Mouse (Mus musculus) bone marrow macrophage, adult 2 months (primary cell): ENCODE data around the gene Lsm7. TPM values are rescaled to one million over a fixed set of nuclear protein-coding genes. Genes with fewer than 3 reads are reported as not detected.

Experiments used
- H3K27ac ChIP-seq: 2 replicates; pipeline ENCODE4 v1.5.1; 2012; ENCODE audit warnings: low read depth, low read length; ENCODE audit not compliant: insufficient read depth
- H3K4me1 ChIP-seq: 2 replicates; pipeline ENCODE4 v1.6.1; 2012; ENCODE audit warnings: low read length; ENCODE audit not compliant: control insufficient read depth, insufficient read depth
- H3K4me3 ChIP-seq: 2 replicates; pipeline ENCODE4 v1.5.1; 2012; ENCODE audit warnings: mild to moderate bottlenecking, low read length, moderate library complexity; ENCODE audit not compliant: insufficient read depth
- CTCF ChIP-seq: IDR thresholded peaks from 2 replicates; pipeline ENCODE4 v1.5.1; 2012; ENCODE audit warnings: low read depth, mild to moderate bottlenecking, low read length, moderate library complexity
- POLR2A ChIP-seq: IDR thresholded peaks from 2 replicates; pipeline ENCODE4 v1.6.1; 2012; ENCODE audit warnings: mild to moderate bottlenecking, low read depth, low read length, borderline replicate concordance
- polyA plus RNA-seq: library from polyadenylated mRNA; stranded (reverse); fragments of >200 nt; gene quantifications from 2 replicates; pipeline ENCODE4 v1.2.4, GENCODE M21; 2012; ENCODE audit not compliant: missing spikeins, insufficient read depth, insufficient read length

Gene Lsm7
- polyA plus RNA-seq, 1 experiment: 49.7 TPM

DNA sequence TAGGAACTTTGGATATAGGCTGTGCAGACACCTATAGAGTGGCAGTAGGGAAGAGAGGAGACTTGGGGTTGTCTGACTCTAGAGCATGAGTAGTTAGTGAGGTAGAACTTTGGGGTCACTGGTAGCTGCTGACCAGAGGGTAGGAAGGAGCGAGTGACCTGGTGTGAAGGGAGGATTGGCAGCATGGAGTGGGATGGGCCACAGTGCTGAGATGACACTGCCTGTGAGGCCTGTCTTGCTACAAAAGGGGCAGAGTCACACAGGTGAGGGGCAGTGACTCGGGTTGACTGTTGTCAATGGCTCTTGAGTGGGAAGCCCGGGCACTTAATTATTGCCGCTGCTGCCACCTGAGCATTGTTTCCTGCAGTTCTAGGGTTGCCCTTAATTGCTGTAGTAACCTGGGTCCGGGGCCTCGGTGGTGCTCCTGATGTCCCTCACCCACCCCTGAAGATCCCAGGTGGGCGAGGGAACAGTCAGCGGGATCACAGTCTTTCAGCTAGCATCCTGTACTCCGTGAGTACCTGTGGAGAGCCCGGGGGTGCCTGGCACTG is 27.1 kb downstream of the Lsm7 start:
- peaks cover 12% of the 10 kb centered on the region for H3K4me1 ChIP-seq
- TF ChIP-seq CTCF (no peak), POLR2A (no peak)
- peak overlapping the region; percentile 67 for H3K4me3 ChIP-seq
- H3K27ac ChIP-seq: no peak overlapping the region

DNA sequence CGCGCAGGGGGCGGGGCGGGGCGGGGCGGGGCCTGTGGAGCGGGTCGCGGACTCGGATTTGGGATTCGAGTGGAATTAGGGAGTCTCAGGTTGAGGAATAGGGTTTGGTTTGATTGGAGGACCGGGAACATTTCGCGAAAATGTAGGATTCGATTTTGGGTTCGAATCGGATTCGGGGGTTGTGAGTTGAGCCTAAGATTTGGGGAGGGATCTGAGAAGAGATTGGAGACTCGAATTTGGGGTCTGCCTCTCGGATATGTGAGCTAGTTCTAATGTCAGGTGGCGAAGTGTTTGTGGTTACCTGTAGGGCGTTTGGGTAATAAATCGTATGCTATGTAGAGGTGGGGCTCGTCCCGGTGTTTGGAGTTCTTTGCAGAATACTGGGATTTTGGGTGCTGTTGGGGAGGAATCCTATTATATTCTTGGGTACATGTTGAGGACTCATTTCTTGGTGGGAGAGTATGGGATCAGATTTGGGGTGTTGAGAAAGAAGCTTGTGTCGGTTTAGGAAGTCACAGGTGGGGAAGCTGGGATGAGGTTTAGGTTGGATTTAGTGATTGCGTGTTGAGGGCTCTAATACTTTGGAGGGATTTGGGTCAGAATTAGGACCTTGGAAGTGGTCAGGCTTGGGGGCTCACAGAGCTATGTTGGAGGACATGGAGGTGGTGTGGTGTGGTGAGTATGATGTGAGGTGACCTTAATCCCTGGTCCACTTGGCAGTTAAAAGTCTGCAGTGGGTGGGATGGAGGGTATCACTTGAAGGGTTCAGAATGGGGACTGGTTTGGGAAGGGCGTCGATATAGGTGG is 27.7 kb downstream of the Lsm7 start:
- H3K4me1 ChIP-seq: peaks cover 15% of the 10 kb centered on the region
- no peak for TF ChIP-seq POLR2A
- TF ChIP-seq CTCF: no peak
- peak overlapping the region; percentile 67 for H3K4me3 ChIP-seq
- no peak overlapping the region for H3K27ac ChIP-seq

DNA sequence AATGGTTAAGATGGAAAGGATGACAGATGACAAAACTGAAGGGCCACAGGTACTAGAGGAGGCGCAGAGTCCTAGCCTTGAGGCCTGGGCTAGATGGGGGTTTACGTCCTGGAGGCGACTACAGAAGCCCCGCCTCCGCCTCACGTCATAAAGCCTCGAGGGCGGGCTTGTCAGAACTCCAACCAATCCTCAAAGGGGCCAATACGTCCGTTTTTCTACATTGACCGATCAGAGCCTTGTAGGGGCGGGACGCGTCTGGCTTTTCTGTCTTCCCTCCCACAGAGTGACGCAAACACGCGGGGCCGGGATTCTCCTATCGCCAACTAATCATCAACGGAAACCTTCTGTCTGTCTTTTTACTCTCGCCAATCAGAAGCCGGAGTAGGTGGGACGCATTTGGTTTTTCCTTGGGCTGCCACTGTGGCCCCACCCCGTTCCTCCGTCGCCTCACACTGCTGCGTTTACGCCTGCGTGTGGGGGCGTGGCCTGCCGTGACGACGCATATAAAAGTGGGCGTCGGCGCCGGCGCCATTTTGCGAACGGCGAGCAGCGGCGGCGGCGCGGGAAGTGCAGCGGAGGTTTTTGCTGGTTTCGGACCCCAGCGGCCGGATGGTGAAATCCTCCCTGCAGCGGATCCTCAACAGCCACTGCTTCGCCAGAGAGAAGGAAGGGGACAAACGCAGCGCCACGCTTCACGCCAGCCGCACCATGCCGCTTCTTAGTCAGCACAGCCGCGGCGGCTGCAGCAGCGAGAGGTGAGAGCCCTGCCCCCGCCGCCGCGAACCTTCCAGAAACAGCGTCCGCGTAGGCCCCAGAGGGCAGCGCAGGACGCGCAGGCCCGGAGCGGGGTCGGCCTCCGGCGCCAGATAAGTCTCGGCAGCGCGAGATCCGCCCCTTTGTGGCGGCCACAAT is 28.6 kb downstream of the Lsm7 start, which contains the start of gene Oaz1:
Oaz1 (plus strand) TSS at position 506 of the 912 bp plus-strand sequence.
- Histone ChIP-seq H3K4me1 (peaks cover 16% of the 10 kb centered on the region), H3K4me3 (peak within 1 kb of the TSS; percentile 72), H3K27ac (peak within 1 kb of the TSS; percentile 75)
- no peak for TF ChIP-seq CTCF
- no peak for TF ChIP-seq POLR2A

DNA sequence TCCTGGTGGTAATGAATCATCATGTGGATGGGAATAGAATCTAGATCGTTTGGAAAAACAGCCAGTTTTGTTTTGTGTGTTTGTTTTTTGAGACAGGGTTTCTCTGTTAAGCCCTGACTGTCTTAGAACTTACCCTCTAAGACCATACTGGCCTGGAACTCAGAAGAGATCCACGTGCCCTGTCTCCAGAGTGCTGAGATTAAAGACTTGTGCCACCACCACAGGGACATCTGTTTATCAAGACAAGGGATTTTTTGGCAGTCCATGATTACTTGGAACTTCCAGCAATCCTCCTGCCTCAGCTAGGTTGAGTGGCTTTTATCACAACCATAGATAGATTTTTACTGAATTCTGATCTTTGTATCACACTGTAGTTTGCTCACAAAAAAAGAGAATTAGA is 30.2 kb downstream of the Lsm7 start:
- Histone ChIP-seq H3K27ac (peak overlapping the region; percentile 84), H3K4me1 (peaks cover 16% of the 10 kb centered on the region), H3K4me3 (no peak overlapping the region)
- no peak for TF ChIP-seq CTCF
- no peak for TF ChIP-seq POLR2A

DNA sequence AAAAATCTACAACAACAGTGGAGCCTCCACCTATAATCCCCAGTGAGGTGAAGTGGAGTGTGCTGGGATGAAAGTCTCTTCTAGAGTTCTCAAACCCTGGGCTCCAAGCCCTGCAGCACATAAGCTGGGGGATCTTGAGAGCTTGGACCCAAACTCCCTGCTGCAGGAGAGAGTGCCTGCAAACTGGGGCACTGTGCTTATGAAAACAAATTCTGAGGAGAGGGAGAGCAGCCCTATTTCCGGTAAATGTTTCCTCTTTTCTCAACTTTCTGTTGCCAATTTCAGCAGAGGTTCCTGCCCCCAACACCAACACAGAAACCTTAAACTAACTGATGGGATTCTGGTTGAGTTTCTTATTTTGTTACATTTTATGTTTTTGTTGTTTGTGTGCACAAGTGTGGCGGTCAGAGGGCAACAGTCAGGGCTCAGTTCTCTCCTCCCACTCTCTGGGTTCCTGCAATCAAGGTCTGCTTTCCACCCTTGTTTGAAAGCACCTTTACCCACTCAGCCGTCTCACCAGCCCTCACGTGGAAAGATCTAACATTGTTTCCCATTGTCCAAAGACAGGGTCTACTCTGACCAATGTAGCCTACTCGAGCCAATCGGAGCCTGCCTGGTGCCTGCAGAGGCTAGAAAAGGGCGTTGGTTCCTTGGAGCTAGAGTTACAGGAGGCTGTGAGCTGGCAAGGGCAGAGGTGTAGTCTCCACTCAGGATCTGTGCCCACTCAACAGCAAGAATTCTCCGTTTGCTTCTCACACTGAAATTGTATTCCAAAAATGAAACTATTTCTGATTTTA is 31.0 kb downstream of the Lsm7 start:
- Histone ChIP-seq H3K4me1 (peaks cover 16% of the 10 kb centered on the region), H3K4me3 (peak overlapping the region; percentile 16), H3K27ac (peak overlapping the region; percentile 84)
- TF ChIP-seq POLR2A: no peak
- no peak for TF ChIP-seq CTCF

DNA sequence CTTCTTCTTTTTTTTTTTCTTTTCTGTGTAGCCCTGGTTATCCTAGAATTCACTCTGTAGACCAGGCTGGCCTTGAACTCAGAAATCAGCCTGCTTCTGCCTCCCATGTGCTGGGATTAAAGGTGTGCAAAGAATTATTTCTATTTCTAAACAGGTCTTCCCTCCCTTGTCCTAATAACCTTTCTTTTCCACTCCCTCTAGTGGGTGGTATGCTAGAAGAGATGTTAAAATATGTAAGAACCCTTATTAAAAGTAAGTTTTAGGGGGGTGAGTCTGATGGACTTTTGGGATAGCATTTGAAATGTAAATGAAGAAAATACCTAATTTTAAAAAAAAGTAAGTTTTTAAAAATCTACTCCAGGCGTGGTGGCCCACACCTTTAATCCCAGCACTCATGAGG is 31.7 kb downstream of the Lsm7 start:
- H3K27ac ChIP-seq: peak overlapping the region; percentile 84
- no peak overlapping the region for H3K4me3 ChIP-seq
- peaks cover 16% of the 10 kb centered on the region for H3K4me1 ChIP-seq
- no peak for TF ChIP-seq CTCF
- no peak for TF ChIP-seq POLR2A

DNA sequence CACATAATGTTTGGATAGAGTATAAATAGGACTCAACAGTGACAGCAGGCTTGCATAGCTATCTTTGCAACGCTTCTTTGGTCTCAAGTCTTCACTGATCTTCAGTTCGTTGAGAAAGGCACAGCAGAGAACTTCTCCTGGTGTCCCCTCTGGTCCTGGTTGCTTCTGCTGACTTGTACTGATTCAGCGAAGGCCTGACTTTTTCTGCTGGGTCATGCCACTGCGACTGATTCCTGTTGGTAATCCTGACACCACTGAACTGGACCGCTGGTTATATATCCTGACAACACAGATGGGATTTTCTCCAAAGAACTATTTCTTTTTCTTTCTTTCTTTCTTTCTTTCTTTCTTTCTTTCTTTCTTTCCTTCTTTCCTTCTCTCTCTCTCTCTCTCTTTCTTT is 32.5 kb downstream of the Lsm7 start:
- Histone ChIP-seq H3K4me1 (peaks cover 16% of the 10 kb centered on the region), H3K4me3 (no peak overlapping the region), H3K27ac (no peak overlapping the region)
- no peak for TF ChIP-seq CTCF
- TF ChIP-seq POLR2A: no peak

DNA sequence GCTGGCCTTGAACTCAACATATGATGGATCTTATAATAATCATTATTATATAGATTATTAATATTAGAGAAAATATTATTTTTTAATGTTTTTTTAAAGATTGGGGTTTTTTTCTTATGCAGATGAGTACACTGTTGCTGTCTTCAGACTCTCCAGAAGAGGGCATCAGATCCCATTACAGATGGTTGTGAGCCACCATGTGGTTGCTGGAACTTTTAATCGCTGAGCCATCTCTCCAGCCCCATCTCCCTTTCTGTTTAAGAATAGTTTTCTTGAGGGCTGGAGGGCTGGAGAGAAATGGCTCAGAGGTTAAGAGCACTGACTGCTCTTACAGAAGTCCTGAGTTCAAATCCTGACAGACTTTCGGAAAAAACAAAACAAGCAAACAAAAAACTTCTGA is 33.0 kb downstream of the Lsm7 start:
- Histone ChIP-seq H3K4me3 (no peak overlapping the region), H3K27ac (no peak overlapping the region), H3K4me1 (peaks cover 16% of the 10 kb centered on the region)
- TF ChIP-seq POLR2A: no peak
- no peak for TF ChIP-seq CTCF

DNA sequence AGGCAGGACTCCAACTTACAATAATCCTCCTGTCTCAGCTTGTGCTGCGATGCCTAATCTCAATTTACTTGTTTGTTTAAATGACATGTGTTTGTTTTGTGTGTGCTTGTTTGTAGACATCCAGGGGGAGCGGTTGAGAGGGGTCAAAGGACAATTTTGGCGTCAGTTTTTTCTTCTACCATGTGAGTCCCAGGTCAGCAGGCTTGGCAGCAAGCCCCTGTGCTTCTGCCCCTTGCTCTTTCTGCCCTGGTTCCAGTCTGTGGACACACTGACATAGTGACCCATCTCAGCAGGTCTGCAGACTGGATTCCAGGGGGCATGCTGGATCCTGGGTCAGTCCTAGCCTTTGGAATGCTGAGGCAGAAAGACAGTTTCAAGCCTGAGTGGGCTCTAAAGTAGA is 35.6 kb downstream of the Lsm7 start:
- peaks cover 9% of the 10 kb centered on the region for H3K4me1 ChIP-seq
- no peak overlapping the region for H3K27ac ChIP-seq
- no peak overlapping the region for H3K4me3 ChIP-seq
- TF ChIP-seq CTCF (no peak), POLR2A (no peak)
